Mouse (Mus musculus) cortical plate, adult 2 months (tissue): ENCODE data around the gene Gm14085. TPM values are rescaled to one million over a fixed set of nuclear protein-coding genes. Genes with fewer than 3 reads are reported as not detected.

Experiments used
- H3K27ac ChIP-seq: fragments of 200-500 bp; 2 replicates; pipeline ENCODE4 v1.5.1; 2012; ENCODE audit warnings: low read length, control low read depth, inconsistent platforms; ENCODE audit not compliant: insufficient read depth
- H3K4me1 ChIP-seq: fragments of 200-500 bp; 2 replicates; pipeline ENCODE4 v1.6.1; 2011; ENCODE audit warnings: low read length; ENCODE audit not compliant: control insufficient read depth, insufficient read depth
- H3K4me3 ChIP-seq: fragments of 200-500 bp; 2 replicates; pipeline ENCODE4 v1.5.1; 2011; ENCODE audit warnings: mild to moderate bottlenecking, low read length, control low read depth; ENCODE audit not compliant: insufficient read depth
- CTCF ChIP-seq: fragments of 200-500 bp; IDR thresholded peaks from 2 replicates; pipeline ENCODE4 v1.5.1; 2011; ENCODE audit warnings: mild to moderate bottlenecking, control low read depth, low read length; ENCODE audit not compliant: insufficient read depth; ENCODE audit errors: extremely low read depth
- POLR2A ChIP-seq: fragments of 200-500 bp; IDR thresholded peaks from 2 replicates; pipeline ENCODE4 v1.6.1; 2011; ENCODE audit warnings: mild to moderate bottlenecking, low read length, control low read depth; ENCODE audit not compliant: insufficient read depth; ENCODE audit errors: extremely low read depth
- polyA plus RNA-seq: library from polyadenylated mRNA; depleted of rRNA; stranded (reverse); fragments of >200 nt; gene quantifications from 2 replicates; pipeline ENCODE4 v1.2.3, GENCODE M21; 2012; rRNA removed

The Gm14085 gene
- polyA plus RNA-seq, 1 experiment, result 0.02 TPM

DNA sequence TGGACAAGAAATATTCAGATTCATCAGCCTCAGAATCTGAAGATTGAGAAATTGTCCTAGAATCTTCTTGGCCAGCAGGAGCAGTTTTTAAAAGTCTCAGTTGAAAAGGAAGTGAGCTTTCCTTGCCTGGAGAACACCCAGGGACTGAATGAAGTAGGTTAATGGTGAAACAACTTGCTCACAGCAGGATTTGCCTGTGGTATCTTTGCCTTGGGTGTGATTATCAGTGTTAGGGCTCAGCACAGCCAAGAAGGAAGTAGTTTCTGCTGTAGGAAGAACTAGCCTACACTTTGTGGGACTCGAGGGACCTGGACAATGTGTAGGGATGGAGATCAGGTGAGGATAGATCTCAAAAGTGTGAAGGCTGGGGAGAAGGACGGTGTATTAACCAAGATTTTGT is 49.9 kb downstream of the Gm14085 start:
- H3K27ac ChIP-seq, result no peak overlapping the region

GRCm38 (mm10) chr2:122558317-122558716 is 73.6 kb downstream of the Gm14085 start:
- no peaks in the 10 kb centered on the region for H3K4me1 ChIP-seq
- TF ChIP-seq CTCF (peak; percentile 89), POLR2A (no peak)

More for the DNA sequence above, 49.9 kb downstream of the Gm14085 start:
- Histone ChIP-seq H3K4me3 (no peak overlapping the region), H3K4me1 (no peaks in the 10 kb centered on the region)
- TF ChIP-seq CTCF, result no peak
- TF ChIP-seq POLR2A, result no peak

GRCm38 (mm10) chr2:122561221-122561620 is 76.5 kb downstream of the Gm14085 start:
- no peak overlapping the region for H3K27ac ChIP-seq
- H3K4me1 ChIP-seq, result no peaks in the 10 kb centered on the region
- TF ChIP-seq CTCF, result no peak
- no peak for TF ChIP-seq POLR2A
- no peak overlapping the region for H3K4me3 ChIP-seq

More at GRCm38 (mm10) chr2:122558317-122558716, 73.6 kb downstream of the Gm14085 start:
- Histone ChIP-seq H3K4me3 (no peak overlapping the region), H3K27ac (no peak overlapping the region)

DNA sequence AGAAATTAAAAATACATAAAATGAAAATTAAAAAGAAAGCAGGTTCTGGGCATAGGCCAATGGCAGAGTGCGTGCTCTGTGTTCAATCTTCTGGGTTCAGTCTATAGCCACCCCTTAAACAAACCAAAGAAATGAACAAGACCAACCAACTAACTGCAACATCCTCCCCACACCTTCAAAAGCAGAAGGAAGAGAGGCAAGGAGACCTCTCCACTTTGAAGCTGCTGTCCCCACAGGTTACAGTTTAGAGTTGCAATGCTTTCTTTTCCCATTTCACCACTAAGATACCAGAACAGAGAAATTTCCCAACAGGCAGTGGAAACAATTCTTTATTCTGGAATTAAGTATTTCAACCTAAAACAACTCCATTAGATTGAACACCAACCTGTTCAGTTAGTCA is 77.5 kb downstream of the Gm14085 start:
- no peak for TF ChIP-seq POLR2A
- no peak for TF ChIP-seq CTCF
- Histone ChIP-seq H3K4me3 (no peak overlapping the region), H3K4me1 (no peaks in the 10 kb centered on the region), H3K27ac (no peak overlapping the region)

- no peak for TF ChIP-seq POLR2A
- peak; percentile 82 for TF ChIP-seq CTCF
- Histone ChIP-seq H3K27ac (no peak overlapping the region), H3K4me3 (no peak overlapping the region), H3K4me1 (no peaks in the 10 kb centered on the region)
Observed at GRCm38 (mm10) chr2:122569439-122569838, 84.7 kb downstream of the Gm14085 start.

- no peaks in the 10 kb centered on the region for H3K4me1 ChIP-seq
- no peak overlapping the region for H3K27ac ChIP-seq
- no peak overlapping the region for H3K4me3 ChIP-seq
- no peak for TF ChIP-seq POLR2A
- no peak for TF ChIP-seq CTCF
Observed at GRCm38 (mm10) chr2:122570430-122570829, 85.7 kb downstream of the Gm14085 start.

GRCm38 (mm10) chr2:122571326-122571725 is 86.6 kb downstream of the Gm14085 start:
- Histone ChIP-seq H3K4me3 (no peak overlapping the region), H3K4me1 (no peaks in the 10 kb centered on the region), H3K27ac (no peak overlapping the region)
- TF ChIP-seq POLR2A (no peak), CTCF (no peak)

GRCm38 (mm10) chr2:122572438-122572837 is 87.7 kb downstream of the Gm14085 start:
- TF ChIP-seq POLR2A (no peak), CTCF (no peak)
- Histone ChIP-seq H3K4me1 (no peaks in the 10 kb centered on the region), H3K27ac (no peak overlapping the region), H3K4me3 (no peak overlapping the region)

DNA sequence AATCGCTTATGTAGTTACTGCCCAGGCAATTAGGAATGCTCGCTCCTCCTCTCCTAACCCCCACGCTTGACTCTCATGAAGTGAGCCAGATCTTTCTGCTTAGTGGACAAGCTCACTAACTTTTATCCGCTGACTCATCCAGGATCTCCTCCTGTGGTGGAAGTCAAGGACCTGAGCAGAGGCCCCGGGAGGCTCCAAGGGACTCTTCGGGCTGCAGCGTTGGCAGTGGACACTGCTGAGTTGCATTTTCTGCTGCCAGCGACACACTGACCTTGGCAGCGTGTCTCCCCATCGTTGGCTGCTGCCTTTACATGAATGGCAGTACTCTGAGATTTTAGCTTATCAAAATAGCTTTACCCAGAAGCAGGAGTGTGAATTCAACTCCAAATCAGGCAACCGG is 90.7 kb downstream of the Gm14085 start:
- TF ChIP-seq POLR2A (no peak), CTCF (no peak)
- no peaks in the 10 kb centered on the region for H3K4me1 ChIP-seq
- no peak overlapping the region for H3K27ac ChIP-seq
- H3K4me3 ChIP-seq, result no peak overlapping the region

GRCm38 (mm10) chr2:122576295-122576694 is 91.6 kb downstream of the Gm14085 start:
- TF ChIP-seq POLR2A (no peak), CTCF (no peak)
- Histone ChIP-seq H3K4me1 (no peaks in the 10 kb centered on the region), H3K27ac (no peak overlapping the region), H3K4me3 (no peak overlapping the region)

GRCm38 (mm10) chr2:122577316-122577715 is 92.6 kb downstream of the Gm14085 start:
- TF ChIP-seq POLR2A (no peak), CTCF (no peak)
- Histone ChIP-seq H3K27ac (no peak overlapping the region), H3K4me1 (no peaks in the 10 kb centered on the region; the same call in 1 of the 2 replicates), H3K4me3 (no peak overlapping the region)

Other genes with a start within 250 kb of the Gm14085 start
- 0.02 TPM in 1 of 2 replicates, not detected in the other for gene Duox2, start 186.5 kb upstream of the Gm14085 start, polyA plus RNA-seq
- 0.06 TPM in 1 of 2 replicates, not detected in the other for gene Duoxa2, start 186.0 kb upstream of the Gm14085 start, polyA plus RNA-seq
- gene Duoxa1, start 171.2 kb upstream of the Gm14085 start, polyA plus RNA-seq, result 0.10 and 0.15 TPM in 2 replicates
- 0.04 TPM in 1 of 2 replicates, not detected in the other for gene Duox1, start 169.3 kb upstream of the Gm14085 start, polyA plus RNA-seq
- 70.6 and 72.5 TPM in 2 replicates for gene Shf, start 115.8 kb upstream of the Gm14085 start, polyA plus RNA-seq
- 0.15 and 0.19 TPM in 2 replicates for gene Slc28a2, start 58.5 kb upstream of the Gm14085 start, polyA plus RNA-seq
- gene Gatm, start 126.4 kb downstream of the Gm14085 start, polyA plus RNA-seq, result 118 and 140 TPM in 2 replicates
- 0.51 and 0.75 TPM in 2 replicates for gene AA467197, start 152.0 kb downstream of the Gm14085 start, polyA plus RNA-seq
- gene Slc30a4, start 217.7 kb downstream of the Gm14085 start, polyA plus RNA-seq, result 25.9 and 26.7 TPM in 2 replicates